Mouse (Mus musculus): ENCODE results near the gene Tfrc. TPM values are rescaled to one million over a fixed set of nuclear protein-coding genes. Genes with fewer than 3 reads are reported as not detected.

Tfrc gene
- polyA plus RNA-seq, 1 experiment from 2014 or later, result 50.5 TPM

GRCm38 (mm10) chr16:32672861-32673560 lies 64.3 kb downstream of the Tfrc start:
- Histone ChIP-seq H3K4me1 (peaks cover 20% of the 10 kb centered on the region), H3K27me3 (no peaks in the 10 kb centered on the region), H3K36me3 (peaks cover 60% of the 10 kb centered on the region), H3K4me2 (no peak overlapping the region), H3K27ac (no peak overlapping the region), H3K9me3 (no peaks in the 10 kb centered on the region), H3K9ac (no peak overlapping the region), H3K4me3 (no peak overlapping the region)
- no peak for ATAC-seq (ENCODE audit: borderline replicate concordance, extremely low read depth, low FRiP score, low TSS enrichment)
- WGBS, result 66% methylated on average over 13 of the region's 13 CpGs

- Histone ChIP-seq H3K4me1 (peaks cover 16% of the 10 kb centered on the region), H3K4me3 (no peak overlapping the region), H3K27ac (no peak overlapping the region), H3K9me3 (no peaks in the 10 kb centered on the region), H3K36me3 (peaks cover 65% of the 10 kb centered on the region), H3K27me3 (no peaks in the 10 kb centered on the region), H3K4me2 (no peak overlapping the region), H3K9ac (no peak overlapping the region)
- 78% methylated on average over 17 of the region's 17 CpGs for WGBS
- ATAC-seq (ENCODE audit: borderline replicate concordance, extremely low read depth, low FRiP score, low TSS enrichment), result no peak
Measured at GRCm38 (mm10) chr16:32674121-32674740, 65.5 kb downstream of the Tfrc start.

GRCm38 (mm10) chr16:32677040-32677700 lies 68.5 kb downstream of the Tfrc start:
- Histone ChIP-seq H3K36me3 (peaks cover 67% of the 10 kb centered on the region), H3K4me1 (peaks cover 8% of the 10 kb centered on the region; the same call in 1 of the 2 replicates), H3K4me3 (no peak overlapping the region), H3K4me2 (no peak overlapping the region), H3K9me3 (no peaks in the 10 kb centered on the region), H3K27me3 (no peaks in the 10 kb centered on the region), H3K9ac (no peak overlapping the region), H3K27ac (no peak overlapping the region)
- WGBS, result 79% methylated on average over 10 of the region's 10 CpGs
- no peak for ATAC-seq (ENCODE audit: borderline replicate concordance, extremely low read depth, low FRiP score, low TSS enrichment)

- H3K4me1 ChIP-seq, result peaks cover 4% of the 10 kb centered on the region
- no peak overlapping the region for H3K4me2 ChIP-seq
- H3K27ac ChIP-seq, result no peak overlapping the region
- no peak overlapping the region for H3K4me3 ChIP-seq
- 70% methylated on average over 12 of the region's 14 CpGs for WGBS
- peaks cover 66% of the 10 kb centered on the region for H3K36me3 ChIP-seq
- H3K27me3 ChIP-seq, result no peaks in the 10 kb centered on the region
- no peaks in the 10 kb centered on the region for H3K9me3 ChIP-seq
- H3K9ac ChIP-seq, result no peak overlapping the region
- ATAC-seq (ENCODE audit: borderline replicate concordance, extremely low read depth, low FRiP score, low TSS enrichment), result no peak
Measured at GRCm38 (mm10) chr16:32677903-32678302, 69.2 kb downstream of the Tfrc start.

GRCm38 (mm10) chr16:32678812-32679211 lies 70.1 kb downstream of the Tfrc start:
- 81% methylated on average over 14 of the region's 14 CpGs for WGBS
- H3K36me3 ChIP-seq, result peaks cover 69% of the 10 kb centered on the region
- H3K4me3 ChIP-seq, result no peak overlapping the region

GRCm38 (mm10) chr16:32679976-32680375 lies 71.3 kb downstream of the Tfrc start:
- 87% methylated on average over 16 of the region's 16 CpGs for WGBS
- H3K9me3 ChIP-seq, result no peaks in the 10 kb centered on the region
- no peak overlapping the region for H3K9ac ChIP-seq
- H3K4me2 ChIP-seq, result no peak overlapping the region
- no peak overlapping the region for H3K27ac ChIP-seq
- H3K4me1 ChIP-seq, result peaks cover 7% of the 10 kb centered on the region; the same call in 1 of the 2 replicates
- peaks cover 58% of the 10 kb centered on the region for H3K36me3 ChIP-seq
- H3K4me3 ChIP-seq, result no peak overlapping the region
- ATAC-seq (ENCODE audit: borderline replicate concordance, extremely low read depth, low FRiP score, low TSS enrichment), result no peak
- H3K27me3 ChIP-seq, result no peaks in the 10 kb centered on the region

More at GRCm38 (mm10) chr16:32678812-32679211, 70.1 kb downstream of the Tfrc start:
- no peak for ATAC-seq (ENCODE audit: borderline replicate concordance, extremely low read depth, low FRiP score, low TSS enrichment)
- Histone ChIP-seq H3K27ac (no peak overlapping the region), H3K4me1 (peaks cover 7% of the 10 kb centered on the region; the same call in 1 of the 2 replicates), H3K27me3 (no peaks in the 10 kb centered on the region), H3K4me2 (no peak overlapping the region), H3K9ac (no peak overlapping the region), H3K9me3 (no peaks in the 10 kb centered on the region)

GRCm38 (mm10) chr16:32680806-32681205 lies 72.1 kb downstream of the Tfrc start:
- H3K4me3 ChIP-seq, result no peak overlapping the region
- no peak overlapping the region for H3K9ac ChIP-seq
- H3K36me3 ChIP-seq, result peaks cover 50% of the 10 kb centered on the region
- peaks cover 13% of the 10 kb centered on the region for H3K4me1 ChIP-seq
- no peak overlapping the region for H3K4me2 ChIP-seq
- 81% methylated on average over 6 of the region's 6 CpGs for WGBS
- no peaks in the 10 kb centered on the region for H3K27me3 ChIP-seq
- H3K27ac ChIP-seq, result no peak overlapping the region
- H3K9me3 ChIP-seq, result no peaks in the 10 kb centered on the region
- ATAC-seq (ENCODE audit: borderline replicate concordance, extremely low read depth, low FRiP score, low TSS enrichment), result no peak

- Histone ChIP-seq H3K4me2 (no peak overlapping the region), H3K36me3 (peaks cover 36% of the 10 kb centered on the region), H3K27ac (no peak overlapping the region), H3K9me3 (no peaks in the 10 kb centered on the region), H3K9ac (no peak overlapping the region), H3K27me3 (no peaks in the 10 kb centered on the region), H3K4me1 (peaks cover 14% of the 10 kb centered on the region), H3K4me3 (no peak overlapping the region)
- no peak for ATAC-seq (ENCODE audit: borderline replicate concordance, extremely low read depth, low FRiP score, low TSS enrichment)
- 27% methylated on average over 5 of the region's 5 CpGs for WGBS
Measured at GRCm38 (mm10) chr16:32682194-32682593, 73.5 kb downstream of the Tfrc start.

Other genes with a start within 250 kb of the Tfrc start
- gene Tm4sf19, start 208.4 kb upstream of the Tfrc start, polyA plus RNA-seq (2015; fragmentation: Nextera tagmentation; extraction: Ambion mirVana), result not detected in 2 replicates
- 23.3 and 25.6 TPM in 2 replicates for gene Tctex1d2, start 189.2 kb upstream of the Tfrc start, polyA plus RNA-seq (2015; fragmentation: Nextera tagmentation; extraction: Ambion mirVana)
- 35.6 and 36.1 TPM in 2 replicates for gene Pcyt1a, start 178.0 kb upstream of the Tfrc start, polyA plus RNA-seq (2015; fragmentation: Nextera tagmentation; extraction: Ambion mirVana)
- 0.08 and 0.39 TPM in 2 replicates for gene Slc51a, start 121.0 kb upstream of the Tfrc start, polyA plus RNA-seq (2015; fragmentation: Nextera tagmentation; extraction: Ambion mirVana)
- gene Zdhhc19, start 112.7 kb upstream of the Tfrc start, polyA plus RNA-seq (2015; fragmentation: Nextera tagmentation; extraction: Ambion mirVana), result not detected in 2 replicates
- gene Tnk2, start 35.0 kb downstream of the Tfrc start, polyA plus RNA-seq (2015; fragmentation: Nextera tagmentation; extraction: Ambion mirVana), result 17.2 and 17.6 TPM in 2 replicates
- gene Muc4, start 127.0 kb downstream of the Tfrc start, polyA plus RNA-seq (2015; fragmentation: Nextera tagmentation; extraction: Ambion mirVana), result 0.89 and 1.7 TPM in 2 replicates
- 0.04 and 0.09 TPM in 2 replicates for gene Muc20, start 188.5 kb downstream of the Tfrc start, polyA plus RNA-seq (2015; fragmentation: Nextera tagmentation; extraction: Ambion mirVana)
- not detected in 2 replicates for gene Smbd1, start 201.6 kb downstream of the Tfrc start, polyA plus RNA-seq (2015; fragmentation: Nextera tagmentation; extraction: Ambion mirVana)

Data from lung, embryonic 15.5 days (tissue).